Mouse (Mus musculus) heart, adult 11 months (tissue): ENCODE results near the gene Fam177a.
"Not testable (repeated sequence)": the region's sequence is repeated elsewhere in the genome, so short reads cannot be mapped to it uniquely, and the experiment has no call there.

Experiments
- DNase-seq: peaks from one replicate; pipeline ENCODE4 v3.0.0; 2022

Fam177a gene

DNA sequence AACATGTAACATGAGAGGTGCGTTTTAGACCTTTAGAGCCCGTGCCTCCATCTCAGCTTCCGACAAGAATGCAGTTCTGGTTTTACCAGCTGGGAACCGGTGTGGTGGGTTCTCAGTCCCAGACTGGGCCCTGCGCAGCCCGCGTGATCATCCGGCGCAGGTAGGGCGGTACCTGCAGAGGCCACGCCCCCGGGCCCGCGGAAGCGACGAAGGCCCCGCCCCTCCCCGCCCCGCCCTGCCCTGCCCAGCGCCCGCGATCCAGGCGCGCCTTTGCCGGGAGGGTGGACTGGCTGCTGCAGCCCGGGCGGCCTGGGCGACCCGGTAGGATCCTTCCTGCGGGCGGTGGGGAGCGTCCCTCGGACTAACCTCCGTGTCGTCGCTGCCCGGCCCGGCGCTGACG, at the start of gene Fam177a:
TSS of gene Fam177a (plus strand) at position 228 of the 400 bp plus-strand sequence.
- DNase-seq: not testable (repeated sequence)

DNA sequence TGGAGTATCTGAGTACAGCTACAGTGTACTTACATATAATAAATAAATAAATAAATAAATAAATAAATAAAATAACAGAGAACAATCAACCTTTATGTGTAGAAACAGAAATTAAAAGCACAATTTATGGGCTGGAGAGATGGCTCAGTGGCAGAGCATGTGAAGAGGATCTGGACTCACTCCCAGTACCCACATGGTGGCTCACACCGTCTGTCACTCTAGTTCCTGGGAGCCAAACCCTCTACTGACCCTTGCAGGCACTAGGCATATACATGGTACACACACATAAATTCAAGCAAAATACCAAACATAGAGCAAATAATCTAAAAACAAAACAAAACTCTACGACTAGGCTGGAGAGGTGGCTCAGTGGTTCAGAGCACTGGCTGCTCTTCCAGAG, 49.0 kb upstream of the Fam177a start:
- DNase-seq: no peak

DNA sequence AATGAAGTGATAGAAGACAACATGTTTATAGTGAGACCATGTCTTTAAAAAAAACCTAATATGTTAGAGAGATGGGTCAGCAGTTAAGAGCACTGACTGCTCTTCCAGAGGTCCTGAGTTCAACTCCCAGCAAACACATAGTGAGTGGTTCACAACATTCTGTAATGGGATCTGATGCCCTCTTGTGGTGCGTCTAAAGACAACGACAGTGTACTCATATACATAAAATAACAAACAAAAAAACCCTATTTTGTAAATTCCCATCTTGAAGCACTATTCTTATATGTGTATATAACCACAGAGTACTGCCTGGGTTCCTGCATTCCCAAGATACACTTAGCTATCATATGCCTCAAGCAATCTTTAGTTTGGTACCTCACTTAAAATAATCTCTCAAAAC, 45.6 kb upstream of the Fam177a start:
- not testable (repeated sequence) for DNase-seq

- peak; percentile 100 for DNase-seq
These were observed 44.3 kb upstream of the Fam177a start, which contains the start of the genes 2700097O09Rik and Srp54a for GRCm38 (mm10) chr12:55079726-55080600. TSS of gene 2700097O09Rik (minus strand) at chr12:55080110. TSS of gene Srp54a (plus strand) at chr12:55080262.

DNA sequence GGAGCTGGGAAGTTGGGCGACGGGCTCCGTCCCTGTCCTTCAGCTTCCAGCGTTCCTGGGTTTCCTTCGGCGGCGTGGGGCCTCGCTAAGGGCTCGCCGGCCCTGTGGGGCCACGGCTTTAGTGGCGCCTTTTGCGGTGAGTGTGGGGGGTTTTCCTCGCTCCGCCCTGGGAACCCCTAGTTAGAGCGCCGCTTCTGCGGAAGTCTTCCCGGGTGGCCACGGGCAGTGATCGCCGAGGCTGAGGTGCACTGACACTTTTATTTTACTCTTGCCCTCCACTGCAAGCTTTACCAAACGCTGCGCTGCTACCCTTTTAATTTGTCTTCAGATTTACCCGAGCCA, 43.7 kb upstream of the Fam177a start:
- DNase-seq: not testable (repeated sequence)

DNA sequence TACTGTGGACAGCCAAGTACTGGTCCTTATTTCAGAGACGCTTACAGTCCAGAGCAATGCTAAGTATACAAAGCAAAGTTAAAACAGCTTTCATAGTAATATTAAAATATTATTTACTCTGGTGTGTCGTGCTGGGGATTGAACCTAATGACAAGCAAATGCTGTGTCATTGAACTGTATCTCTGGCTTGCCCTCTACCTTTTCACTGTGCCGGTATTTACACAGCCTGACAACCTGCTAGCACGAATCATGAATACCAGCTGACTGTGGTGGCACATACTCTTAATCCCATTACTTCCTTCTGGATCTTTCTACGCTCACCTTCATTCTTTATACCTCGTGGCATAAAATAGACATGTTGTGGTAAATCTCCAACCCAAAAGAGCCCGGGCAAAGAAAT, 32.1 kb upstream of the Fam177a start:
- DNase-seq: not testable (repeated sequence)

DNA sequence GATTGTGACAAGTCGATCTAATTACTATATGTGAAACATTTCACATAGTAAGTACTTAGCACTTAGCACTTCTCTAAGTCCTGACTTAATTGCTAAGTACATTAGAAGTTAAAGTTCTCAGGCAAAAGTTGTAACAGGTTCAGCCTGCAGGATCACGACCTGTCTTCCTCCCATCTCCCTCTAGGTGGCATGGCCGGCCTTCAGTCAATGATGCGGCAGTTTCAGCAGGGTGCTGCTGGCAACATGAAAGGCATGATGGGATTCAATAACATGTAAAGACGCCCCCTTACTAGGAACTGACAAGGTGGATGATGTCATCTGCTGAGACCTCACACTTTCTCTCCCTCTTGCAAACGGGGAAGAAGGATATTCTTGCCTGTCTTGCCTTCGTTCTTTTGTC, 11.7 kb upstream of the Fam177a start:
- not testable (repeated sequence) for DNase-seq

- DNase-seq: not testable (repeated sequence)
These were observed 462 bp downstream of the Fam177a start for GRCm38 (mm10) chr12:55124731-55125130.

DNA sequence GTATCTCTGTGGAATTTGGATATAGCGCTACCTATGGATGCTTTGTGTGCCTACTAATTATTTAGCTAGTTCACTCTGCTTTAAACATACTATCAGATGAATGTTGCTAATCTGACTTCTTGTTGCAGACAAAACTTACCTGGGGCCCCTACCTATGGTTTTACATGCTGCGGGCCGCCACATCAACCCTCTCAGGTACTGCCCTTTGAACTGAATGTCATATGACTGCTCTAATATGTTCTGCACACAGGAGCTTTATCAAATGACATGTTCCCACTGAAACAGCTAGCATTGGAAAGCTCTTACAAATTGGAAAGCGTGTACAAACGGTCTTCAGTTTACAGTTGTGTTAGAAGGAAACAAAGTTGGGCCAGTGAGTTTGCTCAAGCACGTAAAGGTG, 11.3 kb downstream of the Fam177a start:
- DNase-seq: not testable (repeated sequence)

GRCm38 (mm10) chr12:55137859-55138258, 13.6 kb downstream of the Fam177a start:
- DNase-seq: not testable (repeated sequence)

GRCm38 (mm10) chr12:55154559-55155448, 30.5 kb downstream of the Fam177a start, which contains the start of gene Srp54b:
TSS of gene Srp54b (plus strand) at chr12:55155104.
- not testable (repeated sequence) for DNase-seq

- not testable (repeated sequence) for DNase-seq
These were observed 31.1 kb downstream of the Fam177a start for GRCm38 (mm10) chr12:55155449-55155783.

DNA sequence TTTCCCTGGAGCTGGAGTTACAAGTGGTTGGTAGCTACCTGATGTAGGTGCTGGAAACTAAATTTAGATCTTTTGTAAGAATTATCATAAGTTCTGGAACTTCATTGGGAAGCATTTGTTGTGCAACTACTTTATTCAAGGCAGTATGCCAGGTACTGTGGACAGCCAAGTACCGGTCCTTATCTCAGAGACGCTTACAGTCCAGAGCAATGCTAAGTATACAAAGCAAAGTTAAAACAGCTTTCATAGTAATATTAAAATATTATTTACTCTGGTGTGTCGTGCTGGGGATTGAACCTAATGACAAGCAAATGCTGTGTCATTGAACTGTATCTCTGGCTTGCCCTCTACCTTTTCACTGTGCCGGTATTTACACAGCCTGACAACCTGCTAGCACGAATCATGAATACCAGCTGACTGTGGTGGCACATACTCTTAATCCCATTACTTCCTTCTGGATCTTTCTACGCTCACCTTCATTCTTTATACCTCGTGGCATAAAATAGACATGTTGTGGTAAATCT, 42.8 kb downstream of the Fam177a start:
- not testable (repeated sequence) for DNase-seq

- DNase-seq: not testable (repeated sequence)
These were observed 63.4 kb downstream of the Fam177a start for GRCm38 (mm10) chr12:55187686-55188085.

GRCm38 (mm10) chr12:55189127-55189526, 64.9 kb downstream of the Fam177a start:
- DNase-seq: not testable (repeated sequence)
